ENCODE assay signal across 30 mouse cellular contexts in genomic region chr1:186173472-186174014, GRCm38 (mm10). TPM values are rescaled to one million over a fixed set of nuclear protein-coding genes. Genes with fewer than 3 reads are reported as not detected.
DNase-seq lines count a peak whose midpoint lies in the region; ATAC-seq lines count a peak whose summit lies in the region.
"Had no signal": no experiment of that assay in that cellular context is flagged by ENCODE, and none has a peak within 500 bp of the region (broad histone marks: within the 10 kb centered on the region; RNA-seq: fewer than 3 reads in every experiment).

No protein-coding gene starts in this region.

- no peak overlapping the region for H3K9ac ChIP-seq in neural tube, embryonic 15.5 days (replicated peaks)
- no peak overlapping the region for H3K9ac ChIP-seq in limb, embryonic 13.5 days
- H3K9ac ChIP-seq: embryonic facial prominence, embryonic 12.5 days; forebrain, postnatal 0 days; liver, embryonic 13.5 days; neural tube, embryonic 13.5 days had no signal

- no peaks in the 10 kb centered on the region for H3K36me3 ChIP-seq in neural tube, embryonic 15.5 days
- no peaks in the 10 kb centered on the region for H3K36me3 ChIP-seq in limb, embryonic 13.5 days
- H3K36me3 ChIP-seq: embryonic facial prominence, embryonic 12.5 days; G1E; liver, embryonic 13.5 days; neural tube, embryonic 13.5 days had no signal

- DNase-seq in embryo, embryonic 11 days, result peak; percentile 29
- DNase-seq in embryo, embryonic 10.5 days (ENCODE audit: low spot score), result no peak
- peak; percentile 32 for DNase-seq in neural tube, embryonic 10.5 days (ENCODE audit: extremely low spot score, low spot score)
- DNase-seq in adrenal gland, adult 2 months, result no peak
- DNase-seq in lung, postnatal 25 days (ENCODE audit: low spot score), result no peak
- DNase-seq: adrenal gland, postnatal 14 days; cerebellum, adult 11-12 months; cerebellum, adult 9-11 months; forebrain, postnatal 0 days; gastrocnemius, postnatal 10 days; kidney, adult 9 months; kidney, postnatal 10 days; layer of hippocampus, postnatal 36 days; left cerebral cortex, postnatal 4 days; liver, embryonic 13.5 days; lung, adult 18-20 months; thymus, adult 2 months; thymus, postnatal 36 days had no signal

- no peak overlapping the region for H3K4me3 ChIP-seq in neural tube, embryonic 15.5 days (replicated peaks)
- no peak overlapping the region for H3K4me3 ChIP-seq in limb, embryonic 13.5 days
- H3K4me3 ChIP-seq: embryonic facial prominence, embryonic 12.5 days; liver, embryonic 13.5 days; myocyte; neural tube, embryonic 13.5 days had no signal

- H3K27me3 ChIP-seq in neural tube, embryonic 15.5 days (replicated peaks), result no peaks in the 10 kb centered on the region
- no peaks in the 10 kb centered on the region for H3K27me3 ChIP-seq in limb, embryonic 13.5 days
- H3K27me3 ChIP-seq: embryonic facial prominence, embryonic 12.5 days; liver, embryonic 13.5 days; neural tube, embryonic 13.5 days; Patski had no signal

- no peak overlapping the region for H3K27ac ChIP-seq in neural tube, embryonic 15.5 days (replicated peaks)
- H3K27ac ChIP-seq in limb, embryonic 13.5 days, result no peak overlapping the region
- H3K27ac ChIP-seq: embryonic facial prominence, embryonic 12.5 days; hindbrain, postnatal 0 days; liver, embryonic 13.5 days; macrophage; neural tube, embryonic 13.5 days had no signal

- ATAC-seq in neural tube, embryonic 15.5 days (ENCODE audit: low FRiP score), result no peak
- peak; percentile 79 for ATAC-seq in limb, embryonic 13.5 days (ENCODE audit: low FRiP score, low read depth)
- ATAC-seq: forebrain, postnatal 0 days; hindbrain, postnatal 0 days; intestine, postnatal 0 days; lung, postnatal 0 days; Patski had no signal

- H3K4me2 ChIP-seq in neural tube, embryonic 15.5 days, result no peak overlapping the region
- no peak overlapping the region for H3K4me2 ChIP-seq in limb, embryonic 13.5 days (replicated peaks)
- H3K4me2 ChIP-seq: embryonic facial prominence, embryonic 12.5 days; liver, embryonic 13.5 days; midbrain, embryonic 11.5 days; neural tube, embryonic 13.5 days had no signal

- no peaks in the 10 kb centered on the region for H3K9me3 ChIP-seq in neural tube, embryonic 15.5 days (replicated peaks)
- no peaks in the 10 kb centered on the region; the same call in 1 of the 2 replicates for H3K9me3 ChIP-seq in limb, embryonic 13.5 days
- H3K9me3 ChIP-seq: embryonic facial prominence, embryonic 12.5 days; liver, embryonic 13.5 days; neural tube, embryonic 13.5 days had no signal

- no peaks in the 10 kb centered on the region for H3K4me1 ChIP-seq in neural tube, embryonic 15.5 days
- peaks cover 15% of the 10 kb centered on the region for H3K4me1 ChIP-seq in limb, embryonic 13.5 days
- H3K4me1 ChIP-seq: embryonic facial prominence, embryonic 12.5 days; liver, embryonic 13.5 days; neural tube, embryonic 13.5 days had no signal

- 81% methylated on average over 8 of the region's 8 CpGs for WGBS in neural tube, embryonic 15.5 days
- 36% methylated on average over 8 of the region's 8 CpGs for WGBS in limb, embryonic 13.5 days

RNA-seq across cellular contexts. Expression of gene Lyplal1, which starts 56.4 kb away (rescaled TPM):
- 16.2 and 16.3 TPM in 2 replicates for polyA plus RNA-seq in neural tube, embryonic 15.5 days (2015; fragmentation: Nextera tagmentation; extraction: Ambion mirVana)
- 15.7 and 16.9 TPM in 2 replicates for polyA plus RNA-seq in limb, embryonic 13.5 days (2015; fragmentation: Nextera tagmentation; extraction: Ambion mirVana)
- 10 to 100 TPM; 19.9 to 27.2 TPM for total RNA-seq in adrenal gland, adult 2 months (2021)
- polyA plus RNA-seq in adrenal gland, adult 2 months (2012; rRNA removed), result 24.8 and 32.1 TPM in 2 replicates
- total RNA-seq: G1E had no signal
- polyA plus RNA-seq: G1E had no signal

Comparison
In these comparisons a context has a peak if more than half of its experiments do, and no peak if none do; other contexts are left out.
1. DNase-seq: peak in embryo, embryonic 11 days (single experiment) and neural tube, embryonic 10.5 days (single experiment); none in embryo, embryonic 10.5 days (single experiment), adrenal gland, adult 2 months (single experiment) and lung, postnatal 25 days (single experiment).